Comparison of ENCODE assay signal across 8 mouse cellular contexts in the genomic region with DNA sequence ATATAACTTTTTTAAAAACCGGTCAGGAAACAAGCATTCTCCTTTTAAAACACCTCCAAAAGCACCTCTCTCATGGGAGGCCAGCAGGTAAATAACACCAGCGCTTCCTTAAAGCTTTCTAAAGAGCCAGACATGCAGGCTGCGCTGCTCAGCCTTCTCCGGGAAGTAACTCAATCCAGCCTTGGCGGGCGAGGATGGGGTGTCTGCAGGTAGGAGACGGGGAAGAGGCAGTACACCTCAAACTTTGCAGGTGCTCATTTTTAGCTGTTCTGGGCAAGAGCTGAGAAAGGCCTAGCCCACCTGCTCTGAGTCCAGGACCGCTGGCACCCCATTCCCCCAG. TPM values are rescaled to one million over a fixed set of nuclear protein-coding genes. Genes with fewer than 3 reads are reported as not detected.
DNase-seq lines count a peak whose midpoint lies in the region; ATAC-seq and TF ChIP-seq lines count a peak whose summit lies in the region.

No protein-coding gene starts in this region.

- peak overlapping the region; percentile 92 for H3K4me2 ChIP-seq in heart, embryonic 12.5 days
- peak overlapping the region; percentile 83 for H3K4me2 ChIP-seq in heart, postnatal 0 days (ENCODE audit: low read depth, low read length)
- peak overlapping the region; percentile 99 for H3K4me2 ChIP-seq in liver, embryonic 12.5 days
- H3K4me2 ChIP-seq in stomach, postnatal 0 days (replicated peaks; ENCODE audit: low read depth): peak overlapping the region; percentile 98

- 5% methylated on average over 8 of the region's 8 CpGs for WGBS in heart, embryonic 12.5 days
- 2% methylated on average over 8 of the region's 8 CpGs for WGBS in heart, postnatal 0 days
- WGBS in liver, embryonic 12.5 days (ENCODE audit: insufficient replicate concordance): 16% methylated on average over 8 of the region's 8 CpGs
- 5% methylated on average over 8 of the region's 8 CpGs for WGBS in stomach, postnatal 0 days

- peak; percentile 3; the same call in 1 of the 2 replicates for ATAC-seq in heart, embryonic 12.5 days (ENCODE audit: insufficient number of reproducible peaks, low FRiP score)
- ATAC-seq in heart, postnatal 0 days (ENCODE audit: insufficient read depth, low read depth): no peak
- ATAC-seq in liver, embryonic 12.5 days: no peak
- peak; percentile 38 for ATAC-seq in stomach, postnatal 0 days (ENCODE audit: low FRiP score, low TSS enrichment)

- TF ChIP-seq EP300 in heart, postnatal 0 days (IDR thresholded peaks at IDR 0.05; ENCODE audit: low read depth): no peak
- no peak for TF ChIP-seq EP300 in stomach, postnatal 0 days (optimal IDR thresholded peaks at IDR 0.05)

- H3K9ac ChIP-seq in heart, embryonic 12.5 days: peak overlapping the region; percentile 96
- H3K9ac ChIP-seq in heart, postnatal 0 days (replicated peaks; ENCODE audit: low read depth, low read length): peak overlapping the region; percentile 68
- H3K9ac ChIP-seq in liver, embryonic 12.5 days: peak overlapping the region; percentile 90
- H3K9ac ChIP-seq in stomach, postnatal 0 days (ENCODE audit: low read length): peak overlapping the region; percentile 77

- peaks cover 21% of the 10 kb centered on the region; the same call in 1 of the 2 replicates for H3K4me1 ChIP-seq in heart, embryonic 12.5 days (replicated peaks)
- H3K4me1 ChIP-seq in heart, postnatal 0 days (ENCODE audit: control insufficient read depth, insufficient read depth): peaks cover 9% of the 10 kb centered on the region; the same call in 1 of the 2 replicates
- H3K4me1 ChIP-seq in liver, embryonic 12.5 days: peaks cover 25% of the 10 kb centered on the region
- no peaks in the 10 kb centered on the region for H3K4me1 ChIP-seq in stomach, postnatal 0 days (replicated peaks; ENCODE audit: control insufficient read depth, insufficient read depth)

- no peaks in the 10 kb centered on the region for H3K27me3 ChIP-seq in heart, embryonic 12.5 days (replicated peaks)
- H3K27me3 ChIP-seq in heart, postnatal 0 days (ENCODE audit: control insufficient read depth, insufficient read depth, low read length): no peaks in the 10 kb centered on the region
- H3K27me3 ChIP-seq in liver, embryonic 12.5 days (replicated peaks): peaks cover 58% of the 10 kb centered on the region
- H3K27me3 ChIP-seq in stomach, postnatal 0 days (ENCODE audit: control insufficient read depth, insufficient read depth, low read length): no peaks in the 10 kb centered on the region

- no peak for DNase-seq in heart, postnatal 4 days
- peak; percentile 30 for DNase-seq in R1 (ENCODE audit: low read depth, low spot score)
- DNase-seq in heart, postnatal 0 days (ENCODE audit: low spot score): no peak
- peak; percentile 51 for DNase-seq in stomach, postnatal 0 days (ENCODE audit: low spot score)
- DNase-seq in adrenal gland, postnatal 4 days (ENCODE audit: low spot score in 2 of 2): no peak
- no peak for DNase-seq in layer of hippocampus, postnatal 36 days

- peaks cover 4% of the 10 kb centered on the region; the same call in 1 of the 2 replicates for H3K9me3 ChIP-seq in heart, embryonic 12.5 days (replicated peaks)
- H3K9me3 ChIP-seq in heart, postnatal 0 days (replicated peaks; ENCODE audit: control insufficient read depth, low read length): 0 out of 2 replicates have a peak, but pooled peaks cover 3% of the 10 kb centered on the region
- no peaks in the 10 kb centered on the region for H3K9me3 ChIP-seq in liver, embryonic 12.5 days (replicated peaks)
- no peaks in the 10 kb centered on the region for H3K9me3 ChIP-seq in stomach, postnatal 0 days (ENCODE audit: control insufficient read depth, low read length)

- no peak for TF ChIP-seq CTCF in heart, postnatal 0 days (IDR thresholded peaks at IDR 0.05; ENCODE audit: low read depth)
- TF ChIP-seq CTCF in stomach, postnatal 0 days (IDR thresholded peaks at IDR 0.05; ENCODE audit: low read depth): no peak

- peak overlapping the region; percentile 69 for H3K27ac ChIP-seq in heart, embryonic 12.5 days (ENCODE audit: poor library complexity, severe bottlenecking)
- H3K27ac ChIP-seq in heart, postnatal 0 days (ENCODE audit: low read depth): no peak overlapping the region
- no peak overlapping the region for H3K27ac ChIP-seq in liver, embryonic 12.5 days
- H3K27ac ChIP-seq in stomach, postnatal 0 days (replicated peaks): peak overlapping the region; percentile 78; the same call in 1 of the 2 replicates

- peak overlapping the region; percentile 95 for H3K4me3 ChIP-seq in heart, embryonic 12.5 days
- peak overlapping the region; percentile 64 for H3K4me3 ChIP-seq in heart, postnatal 0 days (ENCODE audit: low read depth, low read length)
- H3K4me3 ChIP-seq in liver, embryonic 12.5 days: peak overlapping the region; percentile 85
- peak overlapping the region; percentile 85 for H3K4me3 ChIP-seq in stomach, postnatal 0 days (ENCODE audit: low read depth, low read length)

- peaks cover 24% of the 10 kb centered on the region for H3K36me3 ChIP-seq in heart, embryonic 12.5 days
- peaks cover 11% of the 10 kb centered on the region for H3K36me3 ChIP-seq in heart, postnatal 0 days (replicated peaks; ENCODE audit: control insufficient read depth, insufficient read depth, low read length)
- H3K36me3 ChIP-seq in liver, embryonic 12.5 days: peaks cover 8% of the 10 kb centered on the region
- H3K36me3 ChIP-seq in stomach, postnatal 0 days (ENCODE audit: control insufficient read depth, insufficient read depth, low read length): no peaks in the 10 kb centered on the region

RNA-seq across cellular contexts. Expression of gene Nos1ap, which starts 0.8 kb away (rescaled TPM):
- 25.9 and 26.0 TPM in 2 replicates for polyA plus RNA-seq in heart, embryonic 12.5 days (2016; fragmentation: Nextera tagmentation; extraction: Ambion mirVana)
- 10 to 100 TPM; 19.9 to 20.0 TPM for total RNA-seq in heart, postnatal 4 days (2021)
- 0.99 and 22.1 TPM in 2 replicates for total RNA-seq in heart, postnatal 0 days (2014; rRNA removed; ENCODE audit: low replicate concordance)
- polyA plus RNA-seq in heart, postnatal 0 days (2015; fragmentation: Nextera tagmentation; extraction: Ambion mirVana): 7.7 and 10.3 TPM in 2 replicates
- polyA plus RNA-seq in liver, embryonic 12.5 days (2016; fragmentation: Nextera tagmentation; extraction: Ambion mirVana): 6.2 and 6.4 TPM in 2 replicates
- 6.8 and 8.0 TPM in 2 replicates for polyA plus RNA-seq in stomach, postnatal 0 days (2015; fragmentation: Nextera tagmentation; extraction: Ambion mirVana)
- 10 to 100 TPM; 31.7 to 37.5 TPM for total RNA-seq in adrenal gland, postnatal 4 days (2021)
- total RNA-seq in layer of hippocampus, postnatal 36 days (2021): 100 to 1,000 TPM; 204 to 213 TPM

RNA-seq across cellular contexts. Expression of gene Olfml2b, which starts 55.5 kb away (rescaled TPM):
- 45.9 and 48.3 TPM in 2 replicates for polyA plus RNA-seq in heart, embryonic 12.5 days (2016; fragmentation: Nextera tagmentation; extraction: Ambion mirVana)
- total RNA-seq in heart, postnatal 4 days (2021): 10 to 100 TPM; 53.6 to 56.8 TPM
- 63.0 and 76.5 TPM in 2 replicates for total RNA-seq in heart, postnatal 0 days (2014; rRNA removed; ENCODE audit: low replicate concordance)
- polyA plus RNA-seq in heart, postnatal 0 days (2015; fragmentation: Nextera tagmentation; extraction: Ambion mirVana): 19.3 and 26.3 TPM in 2 replicates
- polyA plus RNA-seq in liver, embryonic 12.5 days (2016; fragmentation: Nextera tagmentation; extraction: Ambion mirVana): 2.1 and 2.6 TPM in 2 replicates
- 31.8 and 33.6 TPM in 2 replicates for polyA plus RNA-seq in stomach, postnatal 0 days (2015; fragmentation: Nextera tagmentation; extraction: Ambion mirVana)
- 10 to 100 TPM; 22.9 to 28.6 TPM for total RNA-seq in adrenal gland, postnatal 4 days (2021)
- total RNA-seq in layer of hippocampus, postnatal 36 days (2021): 10 to 100 TPM; 40.6 to 52.9 TPM

Comparison
In these comparisons a context has a peak if more than half of its experiments do, and no peak if none do; other contexts are left out.
1. ATAC-seq: peak in heart, embryonic 12.5 days (single experiment) and stomach, postnatal 0 days (single experiment); none in heart, postnatal 0 days (single experiment) and liver, embryonic 12.5 days (single experiment).
2. H3K27ac ChIP-seq: peak in heart, embryonic 12.5 days (single experiment) and stomach, postnatal 0 days (single experiment); none in heart, postnatal 0 days (single experiment) and liver, embryonic 12.5 days (single experiment).
3. DNase-seq: peak in R1 (single experiment) and stomach, postnatal 0 days (single experiment); none in heart, postnatal 4 days (single experiment), heart, postnatal 0 days (single experiment), adrenal gland, postnatal 4 days (0 of 2) and layer of hippocampus, postnatal 36 days (0 of 2).
4. Peak in every context shown above with its lines, with median percentiles within 50 percentile points of each other: H3K4me2 ChIP-seq, H3K4me3 ChIP-seq and H3K9ac ChIP-seq.